Mouse (Mus musculus) heart, adult 11 months (tissue): ENCODE measurements at regions not wholly inside any gene's neighbourhood (a gene's known extent, or its start where the extent isn't known, plus 50 kb on each side); places are given as distances from the start of the nearest gene placed in this dataset.

Experiments
- DNase-seq: peaks from one replicate; pipeline ENCODE4 v3.0.0; 2022

DNA sequence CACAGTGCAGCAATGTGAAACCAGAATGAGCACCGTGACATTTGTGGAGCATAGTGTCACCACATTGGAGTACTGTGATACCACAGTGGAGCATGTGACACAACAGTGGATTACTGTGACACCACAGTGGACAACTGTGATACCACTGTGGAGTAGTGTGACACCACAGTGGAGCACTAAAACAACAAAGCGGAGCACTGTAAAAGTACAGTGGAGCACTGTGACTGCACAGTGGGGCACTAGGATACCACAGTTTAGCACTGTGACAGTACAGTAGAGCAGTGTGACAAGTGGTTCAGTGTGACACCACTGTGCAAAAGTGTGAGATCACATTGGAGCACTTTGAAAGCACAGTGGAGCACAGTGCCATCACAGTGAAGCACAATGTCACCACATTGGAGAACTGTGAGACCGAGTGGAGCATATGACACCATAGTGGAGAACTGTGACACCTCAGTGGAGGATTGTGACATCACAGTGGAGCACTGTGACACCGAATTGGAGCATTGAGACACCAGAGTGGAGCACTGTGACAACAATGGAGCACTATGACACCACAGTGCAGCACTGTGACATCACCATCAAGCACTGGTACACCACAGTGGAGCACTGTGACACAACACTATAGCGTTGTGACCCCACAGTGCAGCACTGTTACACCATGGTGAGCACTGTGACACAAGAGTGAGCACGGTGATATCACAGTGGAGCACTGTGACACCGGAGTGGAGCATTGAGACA lies 86.6 kb upstream of the Vmn1r2 start:
- peak; percentile 88 for DNase-seq

DNA sequence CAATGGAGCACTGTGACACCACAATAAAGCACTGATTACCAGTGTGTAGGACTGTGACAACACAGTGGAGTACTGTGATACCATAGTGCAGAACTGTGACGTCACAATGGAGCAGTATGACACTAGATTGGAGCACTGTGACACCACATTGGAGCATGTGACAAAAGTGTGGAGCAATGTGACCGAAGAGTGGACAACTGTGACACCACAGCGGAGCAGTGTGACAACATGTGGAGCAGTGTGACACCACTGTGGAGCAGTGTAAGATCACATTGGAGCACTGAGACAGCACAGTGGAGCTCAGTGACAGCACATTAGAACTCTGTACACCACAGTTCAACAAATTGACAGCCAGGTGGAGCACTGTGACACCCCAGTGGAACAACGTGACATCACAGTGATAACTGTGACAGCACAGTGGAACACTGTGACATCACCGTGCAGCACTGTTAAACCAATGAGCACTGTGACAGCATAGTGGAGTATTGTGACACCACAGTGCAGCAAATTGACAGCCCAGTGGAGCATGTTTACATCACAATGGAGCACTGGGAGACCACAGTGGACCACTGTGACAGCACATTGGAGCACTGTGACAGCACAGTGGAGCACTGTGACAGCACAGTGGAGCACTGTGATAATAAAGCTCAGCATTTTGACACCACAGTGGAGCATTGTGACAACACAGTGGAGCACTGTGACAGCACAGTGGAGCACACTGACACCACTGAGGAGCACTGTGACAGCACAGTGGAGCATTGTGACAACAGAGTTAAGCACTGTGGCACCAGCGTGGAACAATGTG lies 85.8 kb upstream of the Vmn1r2 start:
- peak; percentile 85 for DNase-seq

- peak; percentile 83 for DNase-seq
These were observed 84.9 kb upstream of the Vmn1r2 start for GRCm38 (mm10) chr4:3081953-3082950.

DNA sequence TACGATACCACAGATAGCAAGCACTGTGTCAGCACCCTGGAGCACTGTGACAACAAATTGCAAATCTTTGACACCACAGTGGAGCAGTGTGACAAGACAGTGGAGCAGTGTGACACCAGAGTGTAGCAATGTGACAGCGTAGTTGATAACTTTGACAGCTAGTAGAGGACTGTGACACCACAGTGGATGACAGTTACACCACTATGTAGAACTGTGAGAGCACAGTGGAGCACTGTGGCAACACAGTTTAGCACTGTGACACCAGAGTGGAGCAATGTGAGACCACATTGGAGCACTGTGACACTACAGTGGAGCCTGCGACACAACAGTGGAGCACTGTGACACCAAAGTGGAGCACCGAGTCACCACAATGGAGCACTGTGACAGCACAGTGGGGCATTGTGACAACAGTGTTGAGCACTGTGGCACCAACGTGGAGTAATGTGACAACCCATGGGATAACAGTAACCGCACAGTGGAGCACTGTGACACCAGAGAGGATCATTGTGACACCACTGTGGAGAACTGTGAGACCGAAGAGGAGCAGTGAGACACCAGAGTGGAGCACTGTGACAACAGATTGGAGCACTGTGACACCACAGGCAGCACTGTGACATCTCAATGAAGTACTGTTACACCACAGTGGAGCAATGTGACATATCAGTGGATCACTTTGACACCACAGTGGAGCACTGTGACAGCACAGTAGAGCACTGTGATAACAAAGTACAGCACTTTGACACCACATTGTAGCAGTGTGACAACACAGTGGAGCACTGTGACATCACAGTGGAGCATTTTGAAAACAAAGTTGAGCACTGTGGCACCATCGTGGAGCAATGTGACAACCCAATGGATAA lies 83.7 kb upstream of the Vmn1r2 start:
- DNase-seq = peak; percentile 90

DNA sequence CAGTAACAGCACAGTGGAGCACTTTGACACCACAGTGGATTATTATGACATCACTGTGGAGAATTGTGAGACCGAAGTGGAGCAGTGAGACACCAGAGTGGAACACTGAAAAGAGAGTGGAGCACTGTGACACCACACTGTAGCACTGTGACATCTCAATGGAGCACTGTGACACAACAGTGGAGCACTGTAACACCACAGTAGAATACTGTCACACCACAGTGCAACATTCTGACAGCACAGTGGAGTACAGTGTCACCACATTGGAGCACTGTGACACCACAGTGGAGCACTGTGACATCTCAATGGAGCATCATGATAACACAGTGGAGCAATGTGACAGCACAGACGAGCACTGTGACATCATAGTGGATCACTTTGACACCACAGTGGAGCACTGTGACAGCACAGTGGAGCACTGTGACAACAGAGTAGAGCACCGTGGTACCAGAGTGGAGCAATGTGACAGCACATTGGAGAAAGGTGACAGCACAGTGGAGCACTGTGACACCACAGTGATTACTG lies 83.0 kb upstream of the Vmn1r2 start:
- DNase-seq = peak; percentile 85

- DNase-seq = peak; percentile 88
These were observed 81.4 kb upstream of the Vmn1r2 start for GRCm38 (mm10) chr4:3085456-3086448.

GRCm38 (mm10) chr4:3087616-3088015 lies 79.5 kb upstream of the Vmn1r2 start:
- DNase-seq = peak; percentile 87

DNA sequence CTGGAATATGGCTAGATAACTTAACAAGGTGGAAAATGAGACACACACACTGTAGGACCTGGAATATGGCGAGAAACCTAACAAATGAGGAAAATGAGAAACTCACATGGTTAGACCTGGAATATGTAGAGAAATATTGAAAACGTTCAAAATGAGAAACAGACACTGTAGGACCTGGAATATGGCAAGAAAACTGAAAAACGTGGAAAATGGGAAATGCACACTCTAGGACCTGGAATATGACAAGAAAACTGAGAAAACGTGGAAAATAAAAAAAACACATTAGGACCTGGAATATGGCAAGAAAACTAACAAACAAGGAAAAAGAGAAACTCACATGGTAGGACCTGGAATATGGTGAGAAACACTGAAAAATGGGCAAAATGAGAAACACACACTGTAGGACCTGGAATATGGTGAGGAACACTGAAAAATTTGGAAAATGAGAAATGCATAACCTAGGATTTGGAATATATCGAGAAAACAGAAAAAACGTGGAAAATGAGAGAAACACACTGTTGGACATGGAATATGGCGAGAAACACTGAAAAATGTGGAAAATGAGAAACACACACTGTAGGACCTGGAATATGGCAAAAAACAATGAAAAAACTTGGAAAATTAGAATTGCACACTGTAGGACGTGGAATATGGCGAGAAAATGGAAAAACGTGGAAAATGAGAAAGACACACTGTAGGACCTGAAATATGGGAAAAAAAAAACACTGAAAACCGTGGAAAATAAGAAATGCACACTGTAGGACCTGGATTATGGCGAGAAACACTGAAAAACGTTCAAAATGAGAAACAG lies 77.3 kb upstream of the Vmn1r2 start:
- DNase-seq = no peak

DNA sequence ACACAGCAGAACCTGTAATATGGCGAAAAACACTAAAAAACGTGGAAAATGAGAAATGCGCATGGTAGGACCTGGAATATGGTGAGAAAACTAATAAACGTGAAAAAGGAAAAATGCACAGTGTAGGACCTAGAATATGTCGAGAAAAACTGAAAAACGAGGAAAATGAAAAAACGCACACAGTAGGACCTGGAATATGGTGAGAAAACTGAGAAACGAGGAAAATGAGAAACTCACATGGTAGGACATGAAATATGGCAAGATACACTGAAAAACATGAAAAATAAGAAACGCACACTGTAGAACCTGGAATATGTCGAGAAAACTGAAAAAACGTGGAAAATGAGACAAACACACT lies 76.8 kb upstream of the Vmn1r2 start:
- DNase-seq = no peak

DNA sequence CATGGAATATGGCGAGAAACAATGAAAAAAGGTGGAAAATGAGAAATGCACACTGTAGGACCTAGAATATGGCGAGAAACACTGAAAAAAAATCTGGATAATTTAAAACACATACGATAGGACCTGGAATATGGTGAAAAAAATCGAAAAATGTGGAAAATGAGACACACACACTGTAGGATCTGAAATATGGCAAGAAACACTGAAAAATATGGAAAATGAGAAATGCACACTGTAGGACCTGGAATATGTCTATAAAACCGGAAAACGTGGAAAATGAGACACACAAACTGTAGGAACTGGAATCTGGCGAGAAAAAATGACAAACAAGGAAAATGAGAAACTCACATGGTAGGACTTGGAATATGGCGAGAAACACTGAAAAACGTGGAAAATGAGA lies 76.4 kb upstream of the Vmn1r2 start:
- DNase-seq = no peak
